Mouse (Mus musculus) mesoderm, embryonic 11.5 days (tissue): ENCODE measurements around the gene Gm11172.
A peak's percentile ranks its signal among the peaks of the same experiment; 100 is the strongest.
"Not testable (repeated sequence)": the region's sequence is repeated elsewhere in the genome, so short reads cannot be mapped to it uniquely, and the experiment has no call there.

Source experiments
- DNase-seq: peaks from one replicate; pipeline ENCODE4 v3.0.0-alpha.2; 2012; ENCODE audit warnings: low read depth, low spot score

Gm11172 gene

GRCm38 (mm10) chr16:10785371-10786231, 27.1 kb upstream of the Gm11172 start, which contains the start of gene Socs1:
Gene Socs1, minus strand, starts transcription at chr16:10785536.
- peak; percentile 91 for DNase-seq

- peak; percentile 91 for DNase-seq
Observed at GRCm38 (mm10) chr16:10786288-10786687, 26.4 kb upstream of the Gm11172 start.

GRCm38 (mm10) chr16:10786782-10787547, 25.8 kb upstream of the Gm11172 start:
- no peak for DNase-seq

GRCm38 (mm10) chr16:10787548-10788058, 25.1 kb upstream of the Gm11172 start:
- DNase-seq = no peak

GRCm38 (mm10) chr16:10788271-10788670, 24.4 kb upstream of the Gm11172 start, which contains the start of gene Tnp2:
Gene Tnp2, minus strand, starts transcription at chr16:10788660.
- no peak for DNase-seq

GRCm38 (mm10) chr16:10788866-10789265, 23.8 kb upstream of the Gm11172 start:
- DNase-seq = no peak

- DNase-seq = no peak
Observed at GRCm38 (mm10) chr16:10790702-10791101, 22.0 kb upstream of the Gm11172 start, which contains the start of gene Prm3. Gene Prm3, minus strand, starts transcription at chr16:10790914.

- DNase-seq = no peak
Observed at GRCm38 (mm10) chr16:10796034-10796433, 16.7 kb upstream of the Gm11172 start, which contains the start of gene Prm2. Gene Prm2, minus strand, starts transcription at chr16:10796134.

- DNase-seq = not testable (repeated sequence)
Observed at GRCm38 (mm10) chr16:10802420-10802819, 10.3 kb upstream of the Gm11172 start.

- no peak for DNase-seq
Observed at GRCm38 (mm10) chr16:10805789-10806527, 6.8 kb upstream of the Gm11172 start, which contains the start of gene Prm1. Gene Prm1, minus strand, starts transcription at chr16:10805839.

- DNase-seq = no peak
Observed at GRCm38 (mm10) chr16:10810376-10810775, 2.3 kb upstream of the Gm11172 start.

- no peak for DNase-seq
Observed at GRCm38 (mm10) chr16:10813726-10814125, 1.0 kb downstream of the Gm11172 start.

- no peak for DNase-seq
Observed at GRCm38 (mm10) chr16:10814864-10815263, 2.1 kb downstream of the Gm11172 start.

- no peak for DNase-seq
Observed at GRCm38 (mm10) chr16:10818579-10819135, 5.9 kb downstream of the Gm11172 start.

GRCm38 (mm10) chr16:10819966-10820365, 7.3 kb downstream of the Gm11172 start:
- no peak for DNase-seq

GRCm38 (mm10) chr16:10821387-10821786, 8.7 kb downstream of the Gm11172 start:
- DNase-seq = no peak

- DNase-seq = no peak
Observed at GRCm38 (mm10) chr16:10824536-10824935, 11.8 kb downstream of the Gm11172 start.

- DNase-seq = no peak
Observed at GRCm38 (mm10) chr16:10825840-10826239, 13.1 kb downstream of the Gm11172 start.

- no peak for DNase-seq
Observed at GRCm38 (mm10) chr16:10827269-10827668, 14.6 kb downstream of the Gm11172 start.

- DNase-seq = no peak
Observed at GRCm38 (mm10) chr16:10827766-10828460, 15.2 kb downstream of the Gm11172 start.
